Mouse (Mus musculus) midbrain, embryonic 10.5 days (tissue): ENCODE measurements around the gene Epb41l5. TPM values are rescaled to one million over a fixed set of nuclear protein-coding genes. Genes with fewer than 3 reads are reported as not detected.

ENCODE experiments used
- DNase-seq: peaks from one replicate; pipeline ENCODE4 v3.0.0-alpha.2; 2017; ENCODE audit warnings: low spot score
- H3K27ac ChIP-seq: fragments of 300-500 bp; sonication (generic); replicated peaks from 2 replicates; pipeline ENCODE4 v1.5.1; 2016; ENCODE audit warnings: mild to moderate bottlenecking
- H3K27me3 ChIP-seq: fragments of 300-500 bp; sonication (generic); 2 replicates; pipeline ENCODE4 v1.6.1; 2016; ENCODE audit warnings: low read depth, mild to moderate bottlenecking; ENCODE audit not compliant: poor library complexity, severe bottlenecking
- H3K36me3 ChIP-seq: fragments of 300-500 bp; sonication (generic); 2 replicates; pipeline ENCODE4 v1.6.1; 2016; ENCODE audit warnings: mild to moderate bottlenecking, moderate library complexity
- H3K4me1 ChIP-seq: fragments of 300-500 bp; sonication (generic); 2 replicates; pipeline ENCODE4 v1.6.1; 2016
- H3K4me3 ChIP-seq: fragments of 300-500 bp; sonication (generic); 2 replicates; pipeline ENCODE4 v1.5.1; 2016; ENCODE audit warnings: mild to moderate bottlenecking, moderate library complexity
- H3K9me3 ChIP-seq: fragments of 300-500 bp; sonication (generic); replicated peaks from 2 replicates; pipeline ENCODE4 v1.6.1; 2016; ENCODE audit warnings: mild to moderate bottlenecking
- WGBS: fragments of 180-500 bp; shearing (Covaris S2); methylation state at CpG from one replicate; pipeline ENCODE4 v1.1.7; 2016; 5-methylcytosine and 5-hydroxymethylcytosine counted together
- polyA plus RNA-seq: library from polyadenylated mRNA; unstranded; fragments of >200 nt; fragmentation: Nextera tagmentation; extraction: Ambion mirVana; gene quantifications from 2 replicates; pipeline ENCODE4 v1.2.1, GENCODE M21; 2016

Epb41l5 gene
- polyA plus RNA-seq, 1 experiment from 2014 or later, result 60.2 TPM

DNA sequence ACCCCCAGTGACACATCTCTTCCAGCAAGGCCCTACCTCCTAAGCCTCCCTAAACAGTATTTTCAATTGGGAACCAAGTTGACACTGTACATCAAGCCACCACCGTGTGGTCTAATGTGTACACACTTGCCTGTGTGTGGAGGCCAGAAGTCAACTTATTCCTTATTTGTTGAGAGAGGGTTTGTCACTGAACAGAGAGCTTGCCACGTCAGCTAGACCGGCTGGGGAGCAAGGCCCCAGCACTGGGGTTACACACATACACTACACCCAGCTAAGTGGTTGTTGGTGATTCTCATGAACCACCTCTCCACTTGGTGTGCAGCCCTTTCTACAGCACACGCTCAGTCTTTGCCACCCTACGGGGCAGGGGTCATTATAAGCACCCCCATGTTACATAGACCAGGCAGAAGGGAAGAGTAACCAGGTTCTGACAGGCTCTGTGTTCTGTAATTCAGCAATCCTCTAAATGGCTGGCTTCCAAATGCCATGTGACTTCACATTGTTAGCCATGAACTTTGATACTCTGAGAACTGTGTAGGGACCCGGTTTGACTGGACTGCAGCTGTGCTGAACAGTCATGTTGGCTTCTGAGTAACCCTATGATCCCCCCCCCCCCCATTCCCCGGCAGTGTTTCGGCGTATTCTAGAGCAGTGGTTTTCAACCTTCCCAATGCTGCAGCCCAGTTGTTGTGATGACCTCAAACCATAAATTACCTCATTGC, 107.8 kb downstream of the Epb41l5 start:
- Histone ChIP-seq H3K4me1 (no peaks in the 10 kb centered on the region), H3K27ac (no peak overlapping the region), H3K27me3 (no peaks in the 10 kb centered on the region), H3K9me3 (no peaks in the 10 kb centered on the region), H3K36me3 (peaks cover 62% of the 10 kb centered on the region), H3K4me3 (no peak overlapping the region)
- WGBS, result 87% methylated on average over 9 of the region's 9 CpGs
- no peak for DNase-seq

DNA sequence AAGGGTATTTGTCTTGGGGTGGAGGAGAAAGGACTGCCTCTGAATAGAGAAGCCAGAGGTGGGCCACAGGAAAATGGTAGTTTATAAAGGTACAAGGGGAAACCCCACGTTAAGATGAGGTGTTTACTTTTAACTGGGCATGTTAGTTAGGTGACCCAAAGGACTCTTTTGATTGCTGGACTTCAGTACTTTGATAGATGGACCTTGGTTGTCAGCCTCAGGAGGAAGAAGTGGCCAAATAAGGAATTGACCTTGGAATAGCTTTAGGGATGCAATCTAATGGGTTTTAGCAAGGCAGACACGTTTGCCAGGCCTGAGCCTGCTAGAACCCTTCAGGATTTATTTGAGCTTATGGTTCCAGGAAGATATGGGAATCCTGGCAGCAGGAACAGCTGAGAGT, 109.5 kb downstream of the Epb41l5 start:
- WGBS, result 79% methylated on average over 2 of the region's 2 CpGs
- no peak for DNase-seq

DNA sequence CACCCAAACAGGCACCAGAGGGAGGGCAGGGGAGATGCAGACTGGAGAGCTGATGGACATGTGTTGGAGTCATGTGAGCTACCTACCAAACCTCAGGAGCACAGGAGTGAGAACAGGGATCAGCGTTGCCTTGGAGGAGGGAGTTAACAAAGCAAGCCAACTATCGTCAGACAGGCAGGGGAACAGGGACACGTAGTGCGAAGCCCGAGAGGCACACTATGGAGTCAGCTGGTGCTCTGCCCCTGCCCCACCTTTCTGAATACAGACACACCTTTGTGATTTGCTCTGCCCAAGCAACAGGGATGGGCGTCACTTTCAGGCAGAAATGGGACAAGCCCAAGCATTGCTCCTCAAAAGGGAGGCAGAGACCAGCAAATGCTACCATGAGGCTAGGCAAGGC, 111.1 kb downstream of the Epb41l5 start:
- no peaks in the 10 kb centered on the region for H3K27me3 ChIP-seq
- peaks cover 48% of the 10 kb centered on the region for H3K36me3 ChIP-seq
- no peaks in the 10 kb centered on the region for H3K4me1 ChIP-seq
- 93% methylated on average over 6 of the region's 6 CpGs for WGBS
- no peaks in the 10 kb centered on the region for H3K9me3 ChIP-seq
- H3K4me3 ChIP-seq, result no peak overlapping the region
- DNase-seq, result no peak
- H3K27ac ChIP-seq, result no peak overlapping the region

More for the DNA sequence above, 109.5 kb downstream of the Epb41l5 start:
- H3K27ac ChIP-seq, result no peak overlapping the region
- no peaks in the 10 kb centered on the region for H3K9me3 ChIP-seq
- peaks cover 52% of the 10 kb centered on the region for H3K36me3 ChIP-seq
- no peak overlapping the region for H3K4me3 ChIP-seq
- H3K27me3 ChIP-seq, result no peaks in the 10 kb centered on the region
- H3K4me1 ChIP-seq, result no peaks in the 10 kb centered on the region

DNA sequence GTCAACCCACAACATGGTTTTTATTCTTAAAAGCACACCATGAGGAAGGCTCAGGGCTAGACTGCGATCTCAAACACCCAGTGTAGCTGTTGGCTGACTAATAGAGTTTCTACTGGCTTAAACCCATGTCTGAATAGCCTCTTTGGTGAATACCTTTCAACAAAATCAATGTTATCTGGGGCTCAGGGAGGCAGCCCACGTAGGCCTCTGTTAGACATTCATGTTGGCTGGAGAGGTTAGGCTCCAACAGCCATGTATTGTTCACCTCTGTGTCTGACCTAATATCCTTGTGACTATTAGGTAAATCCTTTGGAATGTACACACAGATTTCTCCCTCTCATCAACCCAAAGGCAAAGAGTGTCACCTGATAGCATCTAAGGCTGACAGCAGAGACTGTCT, 112.7 kb downstream of the Epb41l5 start:
- H3K9me3 ChIP-seq, result no peaks in the 10 kb centered on the region
- H3K4me1 ChIP-seq, result no peaks in the 10 kb centered on the region
- no peak overlapping the region for H3K27ac ChIP-seq
- 92% methylated on average over 2 of the region's 2 CpGs for WGBS
- no peak overlapping the region for H3K4me3 ChIP-seq
- no peaks in the 10 kb centered on the region for H3K27me3 ChIP-seq
- DNase-seq, result no peak
- H3K36me3 ChIP-seq, result peaks cover 44% of the 10 kb centered on the region

DNA sequence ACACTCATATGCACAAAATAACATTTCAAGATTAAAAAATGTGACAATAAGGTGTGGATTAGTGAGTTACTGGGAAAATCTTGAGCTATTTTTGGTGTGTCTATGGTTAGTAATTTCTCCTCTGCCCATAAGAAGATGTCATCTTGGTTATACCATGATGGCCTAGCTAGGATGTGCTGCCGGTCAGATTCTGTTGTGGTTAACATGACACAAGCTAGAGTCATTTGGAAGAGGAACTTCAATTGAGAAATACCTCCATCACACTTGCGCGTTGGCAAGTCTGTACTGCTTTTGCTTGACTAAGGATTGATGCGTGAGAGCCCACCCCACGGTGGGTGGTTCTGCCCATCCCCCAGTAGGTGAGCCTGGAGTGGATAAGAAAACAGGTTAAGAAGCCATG, 114.5 kb downstream of the Epb41l5 start:
- H3K27ac ChIP-seq, result no peak overlapping the region
- 97% methylated on average over 5 of the region's 5 CpGs for WGBS
- no peak overlapping the region for H3K4me3 ChIP-seq
- no peak for DNase-seq
- H3K4me1 ChIP-seq, result no peaks in the 10 kb centered on the region
- no peaks in the 10 kb centered on the region for H3K27me3 ChIP-seq
- peaks cover 56% of the 10 kb centered on the region for H3K36me3 ChIP-seq
- 0 out of 2 replicates have a peak, but pooled peaks cover under 1% of the 10 kb centered on the region for H3K9me3 ChIP-seq

DNA sequence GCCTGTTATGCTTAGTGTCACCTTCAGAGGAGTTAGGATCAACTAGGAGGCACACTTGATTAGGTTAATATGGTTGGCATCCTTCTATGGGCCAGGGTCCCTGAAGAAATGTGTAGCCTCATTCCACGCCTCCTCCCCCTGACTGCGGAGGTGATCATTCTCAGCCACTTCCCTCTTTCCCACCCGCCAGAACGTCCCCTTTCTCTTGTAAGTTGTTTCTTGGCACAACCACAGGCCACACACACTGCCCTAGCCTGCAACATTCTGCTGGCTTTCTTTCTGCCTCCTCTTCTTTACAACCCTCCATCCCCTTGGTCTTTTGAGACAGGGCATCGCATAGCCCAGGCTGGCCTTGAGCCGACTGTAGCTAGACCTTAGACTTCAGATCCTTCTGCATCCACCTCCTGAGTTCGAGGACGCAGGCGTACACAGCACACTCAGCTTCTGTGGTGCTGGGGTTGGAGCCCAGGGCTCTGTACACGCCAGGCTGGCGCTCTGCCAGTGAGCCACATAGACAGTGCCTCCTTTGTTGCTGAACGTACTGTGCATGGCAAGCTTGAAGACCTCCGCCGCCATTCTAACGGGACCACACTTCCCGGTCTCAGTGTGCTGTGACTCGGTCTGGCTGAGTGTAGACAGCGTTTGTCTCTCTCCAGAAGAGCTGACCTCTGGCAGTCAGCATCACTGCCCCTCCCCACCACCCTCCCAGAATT, 115.6 kb downstream of the Epb41l5 start:
- Histone ChIP-seq H3K36me3 (peaks cover 58% of the 10 kb centered on the region), H3K27ac (no peak overlapping the region), H3K4me1 (no peaks in the 10 kb centered on the region), H3K27me3 (no peaks in the 10 kb centered on the region), H3K4me3 (no peak overlapping the region), H3K9me3 (peaks cover 11% of the 10 kb centered on the region; the same call in 1 of the 2 replicates)
- WGBS, result 95% methylated on average over 18 of the region's 18 CpGs
- DNase-seq, result no peak

DNA sequence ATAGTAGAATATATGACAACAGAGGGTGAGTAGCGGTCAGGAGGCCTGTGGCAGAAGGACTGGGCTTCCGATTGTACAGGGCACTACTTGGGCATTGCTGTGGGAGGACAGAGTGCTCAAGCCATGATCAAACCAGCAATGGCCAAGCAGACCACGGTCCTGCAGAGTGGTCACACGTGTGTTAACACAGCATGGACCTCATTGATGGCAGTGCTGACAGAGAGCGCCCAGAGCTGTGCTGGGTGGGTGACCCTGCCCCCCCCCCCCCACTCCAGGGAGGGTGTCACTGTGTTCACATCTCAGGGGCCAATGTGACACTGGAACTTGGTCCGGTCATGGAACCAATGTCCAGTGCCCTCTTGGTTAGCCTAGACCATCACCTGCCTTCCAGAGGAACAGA, 116.6 kb downstream of the Epb41l5 start:
- WGBS, result 95% methylated on average over 6 of the region's 6 CpGs
- H3K9me3 ChIP-seq, result peaks cover 22% of the 10 kb centered on the region
- no peak for DNase-seq
- no peaks in the 10 kb centered on the region for H3K4me1 ChIP-seq
- no peaks in the 10 kb centered on the region for H3K27me3 ChIP-seq
- no peak overlapping the region for H3K4me3 ChIP-seq
- no peak overlapping the region for H3K27ac ChIP-seq
- peaks cover 62% of the 10 kb centered on the region for H3K36me3 ChIP-seq

DNA sequence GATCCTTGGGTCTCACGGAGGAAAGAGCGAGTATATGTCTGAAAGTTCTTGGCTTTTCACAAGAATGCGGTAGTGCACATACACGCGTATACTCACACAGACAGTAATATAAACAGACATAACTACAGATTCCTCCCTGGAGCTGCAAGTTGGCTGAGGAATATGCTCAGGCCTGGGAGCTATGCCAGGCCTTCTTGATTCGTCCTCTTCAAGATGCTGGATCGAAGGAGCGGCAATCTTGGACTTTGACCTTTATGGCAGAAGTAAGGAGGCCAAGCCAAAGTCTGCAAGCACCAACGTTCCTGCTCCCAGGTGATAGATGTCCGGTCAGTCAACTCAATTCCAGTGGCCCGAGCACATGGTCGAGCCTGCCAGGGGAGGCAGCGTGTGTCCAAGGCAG, 117.9 kb downstream of the Epb41l5 start:
- Histone ChIP-seq H3K27ac (no peak overlapping the region), H3K27me3 (no peaks in the 10 kb centered on the region), H3K36me3 (peaks cover 70% of the 10 kb centered on the region), H3K4me1 (peaks cover 11% of the 10 kb centered on the region), H3K4me3 (no peak overlapping the region), H3K9me3 (peaks cover 30% of the 10 kb centered on the region)
- 95% methylated on average over 13 of the region's 13 CpGs for WGBS
- DNase-seq, result no peak

DNA sequence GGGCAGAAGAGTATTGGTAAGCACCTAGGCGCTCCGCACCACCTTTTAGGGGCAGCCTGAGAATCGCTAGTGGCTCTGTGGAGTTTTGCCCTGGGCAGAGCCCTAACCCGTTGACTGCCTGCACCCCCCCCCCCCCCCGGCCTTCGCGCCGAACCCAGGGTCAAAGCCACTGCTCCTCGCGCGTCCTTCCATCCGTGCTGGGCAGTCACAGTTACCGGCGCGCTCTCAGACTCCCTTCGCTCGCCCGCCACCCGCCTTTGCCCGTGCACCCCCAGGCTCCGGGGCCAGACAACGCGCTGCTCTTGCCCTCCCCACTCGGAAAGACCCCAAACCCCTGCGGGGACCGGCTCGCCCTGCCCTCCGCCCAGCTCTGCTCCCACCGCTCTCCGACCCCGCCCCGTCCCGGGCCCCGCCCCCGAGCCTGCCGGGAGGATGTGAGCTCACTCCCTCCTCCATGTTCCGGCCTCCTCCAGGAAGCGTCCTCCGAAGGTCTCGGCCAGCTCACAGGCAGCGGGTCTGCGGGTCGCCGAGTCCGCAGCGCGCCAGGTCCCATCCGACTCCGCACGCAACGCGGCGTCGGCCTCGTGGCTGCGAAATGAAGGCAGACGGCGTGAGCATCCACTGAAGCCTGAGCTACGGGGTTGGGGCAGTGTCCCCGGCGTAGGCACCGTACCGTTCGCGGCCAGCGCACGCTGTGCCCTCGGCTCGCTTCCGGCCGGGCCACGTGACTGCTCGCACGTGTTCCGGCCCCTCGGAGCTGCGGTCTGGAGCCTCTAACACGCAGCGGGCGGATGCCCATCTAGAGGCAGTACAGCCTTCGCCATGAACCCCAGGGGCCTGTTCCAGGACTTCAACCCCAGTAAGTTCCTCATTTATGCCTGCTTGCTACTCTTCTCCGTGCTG, 122.9 kb downstream of the Epb41l5 start, which contains the start of gene Tmem185b:
Gene Tmem185b (plus strand): TSS at position 472 of the 903 bp plus-strand sequence.
- Histone ChIP-seq H3K4me1 (peaks cover 33% of the 10 kb centered on the region), H3K27me3 (peaks cover 5% of the 10 kb centered on the region; the same call in 1 of the 2 replicates), H3K9me3 (peaks cover 30% of the 10 kb centered on the region), H3K27ac (peak within 1 kb of the TSS; percentile 95), H3K4me3 (peak within 1 kb of the TSS; percentile 76), H3K36me3 (peaks cover 45% of the 10 kb centered on the region)
- 2% methylated on average over 79 of the region's 82 CpGs for WGBS
- DNase-seq, result peak; percentile 94

DNA sequence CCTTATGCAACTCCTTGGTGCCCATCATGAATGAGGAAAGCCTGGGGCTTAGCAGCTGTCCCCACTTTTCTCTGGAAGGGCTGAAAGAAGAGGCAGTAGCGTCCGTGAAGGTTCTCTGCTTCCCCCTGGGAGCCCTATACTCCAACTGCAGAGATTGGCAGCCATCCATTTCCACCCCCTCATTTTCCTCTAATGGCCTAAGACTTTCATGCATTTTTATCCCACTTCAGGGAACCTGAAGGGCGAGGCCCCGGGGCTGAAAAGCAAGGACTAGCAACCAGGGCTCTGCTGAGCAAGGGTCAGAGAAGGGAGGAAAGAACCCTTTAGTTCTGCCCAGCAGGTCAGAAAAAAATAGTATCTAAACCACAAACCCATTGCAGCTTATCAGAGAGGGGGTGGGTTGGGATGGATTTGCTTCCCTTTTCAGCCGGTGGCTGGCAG, 123.8 kb downstream of the Epb41l5 start:
- peak overlapping the region; percentile 95; the same call in 1 of the 2 replicates for H3K27ac ChIP-seq
- 39% methylated on average over 5 of the region's 5 CpGs for WGBS
- no peak for DNase-seq

DNA sequence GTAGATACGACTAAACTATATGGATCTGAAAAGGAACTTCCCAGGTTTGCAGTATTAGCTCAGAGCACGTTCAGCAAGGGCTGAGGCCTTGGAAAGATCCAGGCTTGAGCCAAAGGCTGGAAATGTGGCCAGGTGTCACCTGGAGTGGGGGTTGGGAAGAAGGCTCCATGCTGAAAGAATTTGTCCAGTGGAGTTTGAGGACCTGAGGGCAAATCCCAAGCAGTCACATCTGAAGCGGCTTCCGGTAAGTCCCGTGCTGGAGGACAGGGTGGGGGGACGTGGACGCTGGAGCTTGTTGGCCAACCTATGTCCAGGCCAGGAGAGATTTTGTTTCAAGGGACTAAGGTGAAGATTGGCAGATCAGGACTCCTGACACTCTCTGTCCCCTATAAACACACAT, 125.0 kb downstream of the Epb41l5 start:
- DNase-seq, result no peak
- Histone ChIP-seq H3K4me3 (no peak overlapping the region), H3K4me1 (peaks cover 33% of the 10 kb centered on the region), H3K36me3 (peaks cover 24% of the 10 kb centered on the region), H3K27ac (no peak overlapping the region), H3K27me3 (peaks cover 5% of the 10 kb centered on the region; the same call in 1 of the 2 replicates), H3K9me3 (peaks cover 25% of the 10 kb centered on the region)
- 87% methylated on average over 7 of the region's 7 CpGs for WGBS

More for the DNA sequence above, 123.8 kb downstream of the Epb41l5 start:
- H3K4me3 ChIP-seq, result peak overlapping the region; percentile 76
- H3K4me1 ChIP-seq, result peaks cover 33% of the 10 kb centered on the region
- peaks cover 36% of the 10 kb centered on the region for H3K36me3 ChIP-seq
- H3K9me3 ChIP-seq, result peaks cover 30% of the 10 kb centered on the region
- H3K27me3 ChIP-seq, result peaks cover 5% of the 10 kb centered on the region; the same call in 1 of the 2 replicates

DNA sequence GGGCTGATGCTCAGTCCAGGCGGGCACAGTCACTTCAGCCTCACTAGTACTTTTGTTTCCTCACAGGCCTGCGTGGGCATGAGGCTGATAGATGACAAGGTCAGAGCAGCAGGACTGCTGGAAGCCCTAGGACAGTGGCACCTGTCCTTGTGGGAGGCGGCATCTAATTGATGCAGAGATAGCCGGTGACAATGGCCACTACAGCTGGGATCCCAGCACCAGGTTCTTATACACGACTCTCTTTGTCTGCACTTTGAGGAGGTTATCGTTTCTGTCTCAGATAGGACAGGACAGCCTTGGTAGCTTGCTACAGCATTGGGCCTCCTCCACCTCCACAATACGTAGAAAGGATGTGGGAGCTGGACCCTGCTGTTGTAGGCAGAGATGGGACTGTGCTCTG, 125.4 kb downstream of the Epb41l5 start:
- Histone ChIP-seq H3K4me3 (no peak overlapping the region), H3K9me3 (peaks cover 20% of the 10 kb centered on the region), H3K36me3 (peaks cover 20% of the 10 kb centered on the region), H3K27ac (no peak overlapping the region), H3K27me3 (peaks cover 5% of the 10 kb centered on the region; the same call in 1 of the 2 replicates), H3K4me1 (peaks cover 33% of the 10 kb centered on the region)
- DNase-seq, result no peak
- WGBS, result 82% methylated on average over 7 of the region's 7 CpGs
